Mouse (Mus musculus) lung, postnatal 36 days (tissue): ENCODE data around the gene Wdr64.
A peak's percentile ranks its signal among the peaks of the same experiment; 100 is the strongest.

Source experiments
- DNase-seq: peaks from one replicate; pipeline ENCODE4 v3.0.0; 2022; ENCODE audit warnings: mixed read lengths

Gene Wdr64

DNA sequence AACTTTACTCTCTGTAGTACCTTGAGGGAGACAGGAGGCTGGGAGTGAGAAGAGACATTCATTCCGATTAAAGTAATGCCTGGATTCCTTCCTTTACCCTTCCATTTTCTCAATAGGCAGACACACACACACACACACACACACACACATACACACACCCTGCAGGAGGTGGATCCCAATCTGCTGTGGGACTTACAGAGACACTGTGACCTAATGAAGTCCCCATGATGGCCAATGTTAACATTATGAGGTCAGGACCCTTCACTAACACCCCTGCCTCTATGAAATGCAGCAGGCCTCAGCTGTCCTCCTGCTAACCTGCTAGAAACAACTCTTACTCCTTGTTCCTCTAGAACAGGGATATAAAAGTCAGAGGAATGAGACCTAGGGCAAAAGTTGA lies at the start of gene Wdr64:
Gene Wdr64 (plus strand): TSS at position 301 of the 400 bp plus-strand sequence.
- no peak for DNase-seq

DNA sequence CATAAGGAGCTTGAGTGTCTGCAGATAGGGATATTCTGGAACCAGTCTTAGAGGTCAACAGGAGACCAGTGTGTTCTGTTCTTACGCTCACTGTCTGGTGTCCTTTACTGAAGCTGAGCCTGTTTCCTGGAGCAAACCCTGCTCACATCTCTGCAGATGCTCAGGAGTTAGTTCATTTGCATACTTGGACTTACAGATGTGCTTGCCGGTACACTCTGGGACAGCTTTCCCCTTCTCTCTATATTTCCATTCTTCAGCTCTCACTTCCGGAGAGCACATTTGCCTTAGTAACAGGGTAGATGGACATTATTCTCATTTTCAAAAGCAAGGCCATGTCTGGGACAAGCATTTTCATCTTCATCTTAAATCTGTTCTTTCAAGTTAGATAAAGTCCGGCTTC lies 49.8 kb upstream of the Wdr64 start:
- DNase-seq = no peak

DNA sequence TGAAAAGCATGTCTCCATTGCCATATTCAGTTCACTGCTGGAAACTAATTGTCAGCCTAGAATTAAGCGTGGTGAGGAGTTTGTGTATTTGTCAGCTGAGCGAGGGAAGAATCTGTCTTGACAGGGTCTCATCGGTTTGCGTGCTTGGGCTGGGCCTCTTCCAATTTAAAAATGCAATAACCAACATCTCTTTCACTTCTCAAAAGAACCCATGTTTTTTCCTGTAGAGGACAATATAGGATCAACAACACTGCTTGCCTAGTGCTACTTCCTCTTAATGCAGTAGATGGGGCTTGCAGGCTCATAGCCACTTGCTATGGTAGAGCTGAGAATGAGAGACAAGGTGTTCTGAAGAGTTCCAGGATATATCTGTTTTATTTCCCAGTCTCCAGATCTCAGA lies 38.5 kb upstream of the Wdr64 start:
- peak; percentile 6 for DNase-seq

DNA sequence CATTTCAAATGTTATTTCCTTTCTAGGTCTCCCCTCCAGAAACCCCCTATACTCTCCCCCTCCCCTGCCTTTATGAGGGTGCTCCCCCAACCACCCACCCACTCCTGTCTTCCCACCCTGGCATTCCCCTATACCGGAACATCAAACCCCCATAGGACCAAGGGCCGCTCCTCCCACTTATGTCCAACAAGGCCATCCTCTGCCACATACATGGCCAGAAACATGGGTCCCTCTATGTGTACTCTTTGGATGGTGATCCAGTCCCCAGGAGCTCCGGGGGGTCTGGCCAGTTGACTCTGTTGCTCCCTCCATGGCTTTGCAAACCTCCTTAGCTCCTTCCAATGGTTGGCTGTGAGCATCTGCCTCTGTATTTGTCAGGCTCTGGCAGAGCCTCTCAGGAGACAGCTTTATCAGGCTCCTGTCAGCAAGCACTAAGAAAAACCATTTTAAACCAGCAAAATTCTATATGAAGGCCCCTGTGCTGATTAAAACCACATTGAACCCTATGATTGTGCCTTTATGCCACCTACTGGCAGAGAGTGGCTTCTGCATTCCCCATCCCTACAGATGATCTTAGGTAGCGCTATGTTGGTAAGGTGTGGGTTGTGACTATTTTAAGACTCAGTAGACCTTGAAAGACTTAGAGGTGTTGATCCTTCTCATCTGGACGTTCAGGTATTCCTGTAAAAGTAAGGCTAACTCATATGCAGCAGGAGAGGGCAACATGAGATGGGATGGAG lies 29.6 kb upstream of the Wdr64 start:
- DNase-seq = peak; percentile 46

DNA sequence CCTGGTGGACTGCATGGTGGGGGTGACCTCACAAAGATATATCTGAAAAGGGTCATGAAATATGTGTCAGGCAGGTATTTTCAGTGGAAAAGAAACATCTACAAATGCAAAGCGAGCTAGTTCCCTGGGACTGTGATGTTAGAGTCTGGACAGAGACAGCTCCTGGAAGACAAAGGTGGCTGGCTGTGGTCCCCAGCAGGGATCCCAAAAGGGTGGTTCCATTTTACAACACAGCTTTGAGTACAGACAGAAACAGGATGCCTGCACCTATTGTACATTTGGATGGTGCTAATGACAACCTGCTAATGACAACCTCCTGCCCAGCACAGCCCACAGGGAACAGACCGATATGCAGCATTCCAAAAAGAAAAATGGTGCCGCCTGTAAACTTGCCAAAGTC lies 28.9 kb upstream of the Wdr64 start:
- DNase-seq = no peak

DNA sequence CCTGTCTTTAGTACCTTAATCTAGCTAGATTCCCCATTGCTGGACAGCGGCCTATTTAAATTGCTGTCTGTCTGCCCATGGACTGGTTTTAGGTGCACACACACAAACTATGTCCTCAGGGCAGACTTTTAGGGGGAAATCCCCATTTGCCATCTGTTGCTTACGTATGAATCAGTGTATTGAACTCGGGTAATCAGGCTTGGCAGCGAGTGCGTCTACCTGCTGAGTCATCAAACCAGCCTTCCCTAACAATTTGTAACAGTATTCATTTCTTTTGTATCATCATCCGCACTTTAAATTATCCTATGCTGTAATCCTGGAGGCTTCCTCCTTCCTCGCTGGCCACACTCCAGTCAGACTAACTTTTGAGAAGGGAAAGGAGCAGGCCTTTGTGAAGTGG lies 28.4 kb upstream of the Wdr64 start:
- DNase-seq = no peak

DNA sequence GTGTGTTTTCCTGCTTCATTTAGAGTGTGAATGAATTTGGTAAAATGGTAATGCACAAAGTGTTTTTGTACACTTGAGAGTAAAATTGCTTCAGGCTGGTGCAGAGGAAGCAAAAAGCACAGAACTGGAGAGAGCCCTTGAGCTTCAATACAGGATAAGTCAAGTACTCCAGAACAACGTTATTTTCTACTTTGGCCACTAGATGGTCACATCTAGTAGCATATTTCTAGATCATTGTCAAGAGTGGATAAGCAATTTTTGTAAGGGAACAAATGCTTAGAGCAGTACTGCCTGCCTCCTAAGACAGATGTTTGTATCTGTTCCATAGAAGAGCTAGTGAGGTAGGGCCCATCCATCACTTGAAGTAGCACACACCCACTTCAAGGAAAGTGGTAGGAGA lies 26.8 kb upstream of the Wdr64 start:
- DNase-seq = no peak

DNA sequence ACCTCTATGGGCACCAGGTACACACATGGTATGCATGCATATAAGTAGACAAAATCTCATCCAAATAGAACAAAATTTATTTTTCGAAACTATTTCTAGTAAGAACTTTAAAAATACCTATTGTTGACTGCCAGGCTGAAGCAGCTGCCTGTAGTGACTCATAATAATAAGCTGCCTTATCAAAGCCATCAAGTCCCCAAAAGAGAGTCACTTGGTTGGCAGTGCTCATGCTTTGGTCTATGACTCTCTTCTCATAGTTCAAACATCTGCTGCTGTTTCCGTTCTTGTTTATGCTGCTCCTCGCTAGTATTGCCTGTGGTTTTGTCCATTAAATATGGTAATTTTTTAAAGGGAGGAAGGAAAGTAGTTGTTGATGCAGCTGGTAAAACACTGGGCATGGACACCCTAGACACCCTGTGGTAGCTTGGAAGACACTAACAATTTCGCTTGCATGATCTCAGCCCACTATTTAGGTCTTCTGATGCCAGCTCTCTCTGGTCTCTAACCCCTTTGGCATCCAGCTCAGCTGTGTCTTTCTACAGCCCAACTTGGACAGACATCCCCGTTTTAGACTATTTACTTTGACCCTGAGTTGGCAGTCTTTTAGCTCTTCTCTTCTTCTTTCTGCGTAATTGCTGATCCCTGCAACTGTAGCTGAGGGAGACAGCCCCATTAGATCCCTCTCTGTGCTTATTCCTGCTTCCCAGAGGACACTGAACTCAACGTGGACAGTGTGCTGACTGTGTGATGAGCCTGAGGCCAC lies 24.6 kb upstream of the Wdr64 start:
- no peak for DNase-seq

DNA sequence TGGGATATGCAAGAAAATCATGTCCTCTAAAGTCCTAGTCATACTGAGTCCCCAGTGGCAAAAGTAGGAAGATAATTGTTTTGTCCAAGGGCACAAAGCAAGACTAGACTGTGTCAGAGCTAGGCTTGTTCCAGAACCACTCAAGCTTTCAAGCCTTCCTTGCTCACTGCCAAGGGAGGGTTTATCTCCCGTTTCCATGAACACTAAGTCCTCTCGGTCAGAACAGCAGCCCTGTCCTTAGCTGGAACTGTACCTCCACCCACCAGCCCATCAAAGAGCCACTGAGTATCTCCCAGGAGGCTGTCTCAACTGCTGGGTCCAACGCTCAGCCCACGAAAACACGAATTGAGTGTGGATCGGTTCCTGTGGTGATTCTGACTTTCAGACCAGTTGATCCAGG lies 23.3 kb upstream of the Wdr64 start:
- DNase-seq = no peak

DNA sequence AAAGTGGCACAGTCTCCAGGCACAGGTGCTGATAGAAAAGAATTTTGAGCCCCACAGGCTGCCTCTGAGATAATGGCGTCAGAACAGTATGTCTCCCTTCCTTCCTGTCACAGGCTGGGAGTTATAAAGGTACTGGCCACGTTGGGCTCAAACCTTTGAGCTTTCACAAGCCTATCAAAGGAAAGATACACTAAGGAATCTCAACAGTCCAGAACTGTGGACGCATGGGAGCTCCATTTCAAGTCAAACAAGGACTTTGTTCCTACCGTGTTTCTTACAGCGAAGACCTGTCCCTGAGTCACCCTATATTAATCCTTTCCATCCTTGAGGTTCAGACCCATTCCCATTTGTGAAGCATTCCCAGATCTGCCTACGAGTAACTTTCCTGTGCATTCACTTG lies 20.9 kb upstream of the Wdr64 start:
- no peak for DNase-seq

DNA sequence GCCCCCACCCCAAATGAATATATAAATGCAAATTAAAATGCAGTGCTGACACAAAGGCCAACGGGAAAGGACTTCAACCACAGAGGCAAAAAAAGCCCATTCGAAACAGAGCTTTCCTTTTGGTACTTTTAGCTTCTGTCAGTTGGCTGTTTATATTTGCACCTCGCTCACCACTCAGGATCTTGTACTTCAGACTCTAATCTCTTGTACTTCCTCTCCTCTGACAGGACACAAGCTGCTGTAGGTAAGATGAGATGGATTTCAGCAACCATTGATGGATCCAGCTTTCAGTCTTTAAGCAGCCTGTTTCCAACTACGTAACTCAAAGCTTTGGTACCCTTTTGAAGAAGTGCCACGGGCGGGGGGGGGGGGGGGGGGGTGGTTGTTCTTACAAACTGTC lies 17.4 kb upstream of the Wdr64 start:
- DNase-seq = no peak

DNA sequence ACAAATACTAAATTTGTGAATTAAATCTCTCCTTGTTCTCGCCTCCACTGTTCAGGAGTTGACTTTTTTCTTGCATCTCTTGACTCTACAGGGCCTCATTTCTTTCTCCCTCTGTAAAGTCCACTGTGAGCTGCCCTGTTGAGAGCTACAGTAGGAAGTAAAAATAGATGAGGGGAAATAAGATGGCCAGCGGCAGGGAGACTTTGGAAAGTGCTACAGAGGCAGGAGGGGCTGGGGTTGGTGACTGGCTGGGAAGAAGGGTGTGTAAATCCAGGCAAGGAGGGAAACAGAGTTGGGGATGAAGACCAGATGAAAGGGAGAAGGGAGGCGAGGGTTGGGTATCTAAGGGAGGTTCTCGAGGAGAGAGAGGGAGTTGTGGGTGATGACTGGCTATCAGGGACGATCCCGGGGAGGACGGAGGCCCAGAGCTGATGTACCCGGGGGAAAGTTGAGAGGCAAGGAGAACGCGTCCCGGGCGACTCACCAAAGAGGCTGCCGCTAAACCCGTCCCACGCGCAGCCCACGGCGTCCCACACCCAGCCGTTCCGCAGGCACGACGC lies 6.6 kb upstream of the Wdr64 start:
- peak; percentile 7 for DNase-seq

DNA sequence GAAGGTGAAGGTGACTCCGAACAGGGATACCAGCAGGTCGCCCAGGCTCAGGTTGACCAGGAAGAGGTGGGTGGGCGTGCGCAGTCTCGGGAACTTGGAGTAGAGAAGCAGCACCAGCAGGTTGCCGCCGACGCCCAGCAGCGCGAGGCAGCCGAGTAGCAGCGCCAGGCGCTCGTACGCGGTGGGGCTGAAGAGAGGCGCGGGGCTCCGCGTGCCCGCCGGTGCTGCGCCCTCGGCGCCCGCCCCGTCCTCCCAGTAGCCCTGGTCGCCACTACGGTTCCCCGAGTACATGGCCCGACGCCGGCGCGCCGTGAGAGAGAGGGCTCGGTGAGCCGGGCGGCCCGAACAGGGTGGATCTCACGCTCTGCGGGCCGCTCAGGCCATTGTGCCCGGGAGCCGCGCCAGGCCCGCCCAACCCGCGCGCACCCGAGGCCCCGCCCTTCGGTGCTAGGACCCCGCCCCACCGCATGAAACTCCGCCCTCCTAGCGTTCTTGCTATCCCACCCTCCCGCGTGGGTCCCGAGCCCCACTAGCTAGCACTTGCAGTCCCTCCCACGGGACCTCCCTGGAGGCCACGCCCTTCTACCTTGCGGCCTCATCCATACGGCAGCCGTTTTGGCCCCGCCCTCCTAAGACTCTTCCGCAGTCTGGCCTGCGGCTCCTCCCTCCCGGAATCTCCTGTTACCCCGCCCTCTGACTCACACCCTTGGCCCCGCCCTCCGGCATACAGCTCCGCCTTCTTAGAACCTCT lies 6.0 kb upstream of the Wdr64 start, which contains the start of the genes Opn3 and Chml:
Gene Opn3 (minus strand): TSS at position 531 of the 751 bp plus-strand sequence.
Gene Chml (minus strand): TSS at position 656 of the 751 bp plus-strand sequence.
- DNase-seq = peak; percentile 100

DNA sequence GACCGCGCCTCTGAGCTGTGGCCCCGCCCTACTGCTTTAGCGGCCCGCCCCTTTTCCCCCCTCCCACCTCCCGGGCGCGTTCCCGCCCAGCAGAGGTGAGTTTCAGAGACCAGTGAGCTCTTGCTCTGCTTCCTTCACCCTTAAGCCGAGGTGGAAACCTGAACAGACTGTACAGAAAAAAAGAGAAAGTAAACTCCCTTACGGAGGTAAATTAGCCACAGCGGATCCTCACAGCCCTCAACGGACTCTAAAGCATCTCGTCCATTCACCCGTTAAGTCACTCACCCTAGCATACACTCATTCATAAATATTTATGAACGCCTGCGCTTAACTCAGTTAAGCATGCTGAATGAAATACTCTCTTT lies 5.4 kb upstream of the Wdr64 start:
- no peak for DNase-seq

DNA sequence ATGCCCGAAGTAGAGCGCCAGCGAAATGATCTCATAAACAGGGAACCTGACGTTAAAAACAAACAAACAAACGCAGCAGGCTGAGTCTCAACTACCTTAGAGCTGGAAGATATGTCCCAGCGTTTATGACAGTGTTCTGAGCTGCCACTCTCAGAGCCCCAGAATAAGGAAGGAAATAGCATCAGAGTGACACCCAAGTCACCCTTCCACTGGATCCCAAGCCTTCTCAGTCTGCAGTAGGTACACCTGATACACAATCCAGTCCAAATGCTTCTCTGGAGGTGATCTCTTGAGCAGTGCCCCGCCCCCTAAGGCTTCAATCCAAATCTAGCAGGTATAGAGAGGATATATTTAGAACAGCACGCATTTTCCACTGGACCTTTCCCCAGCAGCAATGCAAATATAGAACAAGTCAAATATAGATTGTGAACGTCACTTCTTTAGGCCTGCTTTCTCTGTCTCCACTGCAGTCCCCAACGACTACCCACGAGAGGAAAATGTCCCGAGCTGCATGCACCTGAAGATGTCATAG lies 4.9 kb upstream of the Wdr64 start:
- DNase-seq = peak; percentile 26

DNA sequence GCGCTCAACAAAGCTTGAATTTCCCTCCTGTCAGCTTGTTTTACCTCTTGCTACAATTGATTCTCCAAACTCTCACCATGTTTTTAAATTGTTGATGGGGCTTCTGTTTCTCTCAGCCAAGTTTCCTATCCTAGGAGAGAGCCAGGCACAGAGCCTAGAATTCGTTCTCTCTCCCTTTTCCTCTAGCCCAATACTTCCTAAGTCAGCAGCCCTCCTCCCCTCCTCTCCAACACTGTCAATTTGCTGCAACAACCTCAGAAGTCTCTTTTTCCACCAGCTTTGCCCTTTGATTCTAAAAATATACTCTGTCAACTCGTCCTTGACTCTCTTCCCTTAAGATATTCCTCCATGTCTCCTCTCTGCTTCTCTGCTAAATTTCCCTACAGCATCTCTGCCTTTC lies 982 bp downstream of the Wdr64 start:
- no peak for DNase-seq

DNA sequence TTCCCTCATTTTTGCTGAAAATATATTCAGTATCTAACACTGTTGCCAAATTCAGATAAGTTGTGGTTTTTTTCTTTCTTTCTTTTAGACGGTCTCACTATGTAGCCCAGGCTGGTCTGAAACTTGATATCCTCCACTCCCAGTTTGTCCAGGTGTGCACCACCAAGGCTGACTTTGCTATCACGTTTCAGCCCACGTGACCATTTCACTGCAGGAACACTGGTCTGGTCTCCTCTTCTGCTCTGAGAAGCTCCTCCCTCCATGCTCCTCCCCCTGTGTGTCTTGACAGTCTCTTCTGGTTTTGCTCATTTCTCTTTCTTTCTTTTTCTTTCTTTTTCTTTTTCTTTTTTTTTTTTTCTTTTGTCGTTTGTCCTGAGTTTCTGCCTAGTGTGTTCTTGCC lies 1.4 kb downstream of the Wdr64 start:
- DNase-seq = peak; percentile 54

DNA sequence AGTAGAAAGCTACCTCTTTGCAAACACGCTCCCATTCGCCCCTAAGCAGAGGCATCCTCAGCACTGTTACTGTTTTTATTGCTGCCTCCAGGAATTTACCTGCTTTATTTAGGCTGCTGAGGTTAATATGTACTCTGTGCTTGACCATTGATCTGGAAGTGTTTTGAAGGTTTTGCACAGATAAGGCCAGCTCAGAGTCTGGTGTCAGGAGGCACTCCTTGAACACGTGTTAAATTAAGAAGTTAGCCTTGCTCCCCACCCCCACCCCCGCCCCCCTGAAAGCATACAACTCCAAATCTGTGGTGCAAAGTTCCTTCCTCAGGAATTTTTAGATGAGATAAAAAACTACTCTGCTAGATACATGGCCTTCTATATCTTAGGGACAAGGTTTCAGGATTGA lies 2.8 kb downstream of the Wdr64 start:
- no peak for DNase-seq

DNA sequence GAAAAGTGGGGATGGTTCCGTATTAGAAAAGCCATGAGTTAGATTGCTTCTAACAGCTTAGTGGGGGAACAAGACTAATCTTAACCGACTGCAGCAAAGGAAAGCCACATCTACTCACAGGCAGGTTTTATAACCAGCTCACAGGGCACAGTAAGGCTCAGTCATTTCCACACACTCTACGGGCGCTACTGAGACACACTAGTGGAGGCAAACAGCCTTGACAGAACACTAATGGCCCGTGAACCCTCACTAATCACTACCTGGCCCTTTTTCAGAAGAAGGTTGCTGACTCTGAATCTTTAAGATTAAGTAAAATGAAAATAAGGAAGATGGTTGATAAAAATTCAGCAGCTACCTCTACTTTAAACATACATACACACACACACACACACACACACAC lies 9.2 kb downstream of the Wdr64 start:
- DNase-seq = no peak

DNA sequence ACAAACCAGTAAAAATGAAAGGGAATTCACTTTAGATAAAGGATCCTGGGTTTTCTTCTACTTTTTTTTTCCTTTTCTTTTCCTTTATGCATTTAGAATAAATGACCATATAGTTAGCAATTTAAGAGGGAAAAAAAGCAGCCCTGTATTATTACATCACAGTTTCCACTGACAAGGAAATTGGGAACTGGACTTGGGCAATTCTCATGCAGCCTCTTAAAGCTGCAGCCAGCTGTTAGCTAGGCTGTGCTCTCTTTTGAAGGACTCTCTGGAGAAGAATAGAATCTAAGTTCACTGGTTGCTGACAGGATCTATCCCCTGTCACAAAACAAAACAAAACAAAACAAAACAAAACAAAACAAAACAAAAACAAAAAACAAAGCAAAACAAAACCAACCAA lies 9.6 kb downstream of the Wdr64 start:
- DNase-seq = peak; percentile 10

DNA sequence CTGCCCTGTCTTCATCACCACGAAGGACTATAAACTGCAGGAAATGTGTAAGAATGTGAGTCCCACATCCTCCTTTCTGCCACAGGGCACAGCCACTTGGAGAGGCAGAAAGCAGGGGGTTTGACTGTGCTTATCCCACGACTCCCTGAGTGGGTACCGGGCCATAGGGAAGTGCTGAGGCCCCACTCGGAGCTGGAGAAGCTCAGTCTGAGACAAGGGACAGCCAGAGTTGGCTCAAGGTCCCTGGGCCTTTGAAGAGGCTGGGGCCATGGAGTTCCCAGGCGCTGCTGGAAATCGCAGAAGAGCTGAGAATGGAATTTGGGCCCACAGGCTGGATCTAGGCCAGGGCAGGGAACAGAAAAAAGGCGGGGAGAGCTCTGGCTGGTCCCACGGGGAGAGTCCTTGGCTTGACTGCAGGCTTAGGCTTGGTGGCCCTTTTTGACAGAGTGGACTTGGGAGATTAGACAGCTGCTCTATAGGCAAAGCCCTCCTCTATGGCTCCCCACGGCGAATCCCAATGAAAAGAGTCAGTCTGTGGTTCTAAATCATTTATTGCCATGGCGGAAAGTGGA lies 14.0 kb downstream of the Wdr64 start:
- no peak for DNase-seq

DNA sequence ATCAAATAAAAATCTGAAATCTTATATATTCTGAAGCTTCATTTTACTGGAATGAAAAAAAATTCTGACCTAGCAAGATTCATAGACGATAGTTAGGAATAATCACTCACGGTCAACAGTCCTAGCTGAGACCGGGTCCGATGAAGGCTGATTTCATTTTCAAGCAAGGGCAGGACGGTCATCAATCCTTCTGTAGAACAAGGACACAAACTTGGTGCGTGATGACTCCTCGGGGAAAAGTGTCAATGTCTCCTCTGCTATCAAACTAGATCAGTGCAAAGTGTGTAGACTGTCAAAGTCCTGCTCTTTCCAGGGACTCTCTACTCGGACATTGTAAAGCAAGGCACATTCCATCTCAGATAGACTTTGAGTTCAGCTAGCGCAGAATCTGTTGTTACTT lies 18.4 kb downstream of the Wdr64 start:
- DNase-seq = no peak

DNA sequence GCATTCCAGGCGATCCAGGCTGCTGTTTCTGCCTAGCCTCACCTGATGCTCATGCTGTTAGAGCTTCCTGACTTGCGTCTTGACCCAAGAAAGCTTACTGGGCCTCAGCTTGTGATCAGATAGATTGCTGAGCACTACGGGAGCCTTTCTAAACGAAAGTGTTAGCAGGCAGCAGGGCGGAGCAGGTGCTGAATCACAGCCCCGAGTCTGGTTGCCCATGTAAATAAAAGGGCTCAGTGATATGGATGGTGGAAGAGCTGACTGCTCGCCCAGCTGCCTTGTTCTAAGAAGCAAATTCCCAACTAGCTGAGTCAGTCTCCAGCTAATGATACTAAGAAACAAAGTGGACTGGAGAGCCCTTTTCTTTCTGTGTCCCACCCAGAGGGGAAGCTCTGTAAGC lies 27.4 kb downstream of the Wdr64 start:
- no peak for DNase-seq
